Mouse (Mus musculus): ENCODE measurements around the gene Olfr433. TPM values are rescaled to one million over a fixed set of nuclear protein-coding genes. Genes with fewer than 3 reads are reported as not detected.
"Not testable (repeated sequence)": the region's sequence is repeated elsewhere in the genome, so short reads cannot be mapped to it uniquely, and the experiment has no call there.

Gene Olfr433
- polyA plus RNA-seq, 1 experiment: not detected

GRCm38 (mm10) chr1:174044431-174044830 lies 3.9 kb downstream of the Olfr433 start:
- 76% methylated on average over 2 of the region's 2 CpGs for WGBS
- no peak for DNase-seq
- H3K4me1 ChIP-seq (ENCODE audit: control insufficient read depth, insufficient read depth, low read length): no peaks in the 10 kb centered on the region
- no peak overlapping the region for H3K27ac ChIP-seq (ENCODE audit: insufficient read depth, low read length)
- TF ChIP-seq CTCF (IDR thresholded peaks at IDR 0.05; ENCODE audit: borderline replicate concordance, insufficient read depth, low read depth, low read length): no peak
- no peaks in the 10 kb centered on the region for H3K27me3 ChIP-seq (ENCODE audit: control insufficient read depth, insufficient read depth, low read length)
- no peak overlapping the region for H3K4me3 ChIP-seq (replicated peaks; ENCODE audit: insufficient read depth, low read depth, low read length)

DNA sequence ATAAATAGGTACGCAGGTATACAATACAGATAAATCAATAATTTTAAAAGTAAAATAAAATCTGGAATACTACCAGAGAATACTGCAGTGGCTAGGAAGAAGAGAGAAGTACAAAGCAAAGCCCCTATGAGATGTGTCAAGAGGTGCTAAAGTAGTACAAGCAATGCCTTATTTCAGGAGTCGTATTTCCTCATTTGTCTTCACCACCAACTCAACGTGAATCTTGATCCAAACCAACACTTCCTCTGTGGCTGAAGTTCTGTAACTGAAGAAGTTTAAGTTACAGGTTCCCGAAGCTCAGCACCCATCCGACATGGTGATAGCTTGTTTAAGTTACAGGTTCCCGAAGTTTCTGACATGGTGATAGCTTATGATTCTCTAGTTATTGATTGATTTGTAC lies 7.7 kb downstream of the Olfr433 start:
- 91% methylated on average over 6 of the region's 6 CpGs for WGBS

GRCm38 (mm10) chr1:174048893-174049292 lies 8.4 kb downstream of the Olfr433 start, which contains the start of gene Olfr432:
Gene Olfr432 (plus strand): TSS chr1:174049205.
- TF ChIP-seq POLR2A (IDR thresholded peaks at IDR 0.05; ENCODE audit: borderline replicate concordance, insufficient read depth, low read length) (no peak), CTCF (IDR thresholded peaks at IDR 0.05; ENCODE audit: borderline replicate concordance, insufficient read depth, low read depth, low read length) (no peak)
- 65% methylated on average over 2 of the region's 2 CpGs for WGBS
- no peak for DNase-seq
- H3K4me3 ChIP-seq (replicated peaks; ENCODE audit: insufficient read depth, low read depth, low read length): no peak within 1 kb of the TSS
- no peaks in the 10 kb centered on the region for H3K4me1 ChIP-seq (ENCODE audit: control insufficient read depth, insufficient read depth, low read length)
- H3K27me3 ChIP-seq (ENCODE audit: control insufficient read depth, insufficient read depth, low read length): no peaks in the 10 kb centered on the region
- H3K27ac ChIP-seq (ENCODE audit: insufficient read depth, low read length): no peak within 1 kb of the TSS

More for the DNA sequence above, 7.7 kb downstream of the Olfr433 start:
- not testable (repeated sequence) for H3K27ac ChIP-seq (ENCODE audit: insufficient read depth, low read length); H3K4me1 ChIP-seq (ENCODE audit: control insufficient read depth, insufficient read depth, low read length); H3K4me3 ChIP-seq (replicated peaks; ENCODE audit: insufficient read depth, low read depth, low read length); DNase-seq; H3K27me3 ChIP-seq (ENCODE audit: control insufficient read depth, insufficient read depth, low read length)

GRCm38 (mm10) chr1:174049357-174049756 lies 8.9 kb downstream of the Olfr433 start:
- 84% methylated on average over 4 of the region's 4 CpGs for WGBS
- H3K4me1 ChIP-seq (ENCODE audit: control insufficient read depth, insufficient read depth, low read length); DNase-seq; H3K27me3 ChIP-seq (ENCODE audit: control insufficient read depth, insufficient read depth, low read length); H3K27ac ChIP-seq (ENCODE audit: insufficient read depth, low read length); H3K4me3 ChIP-seq (replicated peaks; ENCODE audit: insufficient read depth, low read depth, low read length): not testable (repeated sequence)

DNA sequence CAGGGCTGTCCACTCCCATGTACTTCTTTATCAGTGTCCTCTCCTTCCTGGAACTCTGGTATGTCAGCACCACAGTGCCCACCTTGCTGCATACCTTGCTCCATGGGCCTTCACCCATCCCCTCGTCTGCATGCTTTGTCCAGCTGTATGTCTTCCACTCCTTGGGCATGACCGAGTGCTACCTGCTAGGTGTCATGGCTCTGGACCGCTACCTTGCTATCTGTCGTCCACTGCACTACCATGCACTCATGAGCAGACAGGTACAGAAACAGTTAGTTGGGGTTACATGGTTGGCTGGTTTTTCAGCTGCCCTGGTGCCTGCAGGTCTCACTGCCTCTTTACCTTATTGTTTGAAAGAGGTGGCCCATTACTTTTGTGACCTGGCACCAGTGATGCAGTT lies 10.0 kb downstream of the Olfr433 start:
- H3K4me3 ChIP-seq (replicated peaks; ENCODE audit: insufficient read depth, low read depth, low read length): no peak overlapping the region

GRCm38 (mm10) chr1:174051515-174051914 lies 11.0 kb downstream of the Olfr433 start:
- no peak for TF ChIP-seq POLR2A (IDR thresholded peaks at IDR 0.05; ENCODE audit: borderline replicate concordance, insufficient read depth, low read length)
- no peak for TF ChIP-seq CTCF (IDR thresholded peaks at IDR 0.05; ENCODE audit: borderline replicate concordance, insufficient read depth, low read depth, low read length)
- Histone ChIP-seq H3K4me3 (replicated peaks; ENCODE audit: insufficient read depth, low read depth, low read length) (no peak overlapping the region), H3K27ac (ENCODE audit: insufficient read depth, low read length) (no peak overlapping the region), H3K27me3 (ENCODE audit: control insufficient read depth, insufficient read depth, low read length) (no peaks in the 10 kb centered on the region), H3K4me1 (ENCODE audit: control insufficient read depth, insufficient read depth, low read length) (no peaks in the 10 kb centered on the region)
- DNase-seq: no peak
- 92% methylated on average over 4 of the region's 4 CpGs for WGBS

More for the DNA sequence above, 10.0 kb downstream of the Olfr433 start:
- DNase-seq: no peak
- no peak overlapping the region for H3K27ac ChIP-seq (ENCODE audit: insufficient read depth, low read length)
- no peaks in the 10 kb centered on the region for H3K4me1 ChIP-seq (ENCODE audit: control insufficient read depth, insufficient read depth, low read length)
- WGBS: 90% methylated on average over 4 of the region's 4 CpGs
- no peaks in the 10 kb centered on the region for H3K27me3 ChIP-seq (ENCODE audit: control insufficient read depth, insufficient read depth, low read length)
- TF ChIP-seq POLR2A (IDR thresholded peaks at IDR 0.05; ENCODE audit: borderline replicate concordance, insufficient read depth, low read length): no peak
- no peak for TF ChIP-seq CTCF (IDR thresholded peaks at IDR 0.05; ENCODE audit: borderline replicate concordance, insufficient read depth, low read depth, low read length)

DNA sequence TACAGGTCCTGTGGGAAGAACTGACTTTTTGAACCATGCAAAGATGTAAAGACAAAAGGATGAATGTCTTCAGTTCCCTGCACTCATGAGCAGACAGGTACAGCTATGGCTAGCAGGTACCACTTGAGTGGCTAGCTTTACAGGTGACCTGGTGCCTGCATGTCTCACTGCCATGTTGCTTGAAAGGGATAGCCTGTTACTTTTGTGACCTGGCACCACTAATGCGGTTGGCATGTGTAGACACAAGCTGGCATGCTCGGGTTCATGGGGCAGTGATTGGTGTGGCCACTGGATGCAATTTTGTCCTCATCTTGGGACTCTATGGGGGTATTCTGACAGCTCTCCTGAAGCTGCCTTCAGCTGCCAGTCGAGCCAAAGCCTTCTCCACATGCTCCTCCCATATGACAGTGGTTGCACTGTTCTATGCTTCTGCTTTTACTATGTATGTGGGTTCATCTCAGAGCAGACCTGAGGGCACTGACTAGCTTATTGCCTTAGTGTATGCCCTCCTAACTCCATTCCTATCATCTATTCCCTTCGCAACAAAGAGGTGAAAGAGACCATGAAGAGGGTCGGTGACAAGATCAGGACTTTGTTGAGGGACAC lies 11.5 kb downstream of the Olfr433 start:
- no peak for TF ChIP-seq CTCF (IDR thresholded peaks at IDR 0.05; ENCODE audit: borderline replicate concordance, insufficient read depth, low read depth, low read length)
- TF ChIP-seq POLR2A (IDR thresholded peaks at IDR 0.05; ENCODE audit: borderline replicate concordance, insufficient read depth, low read length): no peak
- Histone ChIP-seq H3K27me3 (ENCODE audit: control insufficient read depth, insufficient read depth, low read length) (no peaks in the 10 kb centered on the region), H3K4me3 (replicated peaks; ENCODE audit: insufficient read depth, low read depth, low read length) (no peak overlapping the region), H3K4me1 (ENCODE audit: control insufficient read depth, insufficient read depth, low read length) (no peaks in the 10 kb centered on the region), H3K27ac (ENCODE audit: insufficient read depth, low read length) (no peak overlapping the region)
- WGBS: 81% methylated on average over 5 of the region's 5 CpGs
- DNase-seq: no peak

DNA sequence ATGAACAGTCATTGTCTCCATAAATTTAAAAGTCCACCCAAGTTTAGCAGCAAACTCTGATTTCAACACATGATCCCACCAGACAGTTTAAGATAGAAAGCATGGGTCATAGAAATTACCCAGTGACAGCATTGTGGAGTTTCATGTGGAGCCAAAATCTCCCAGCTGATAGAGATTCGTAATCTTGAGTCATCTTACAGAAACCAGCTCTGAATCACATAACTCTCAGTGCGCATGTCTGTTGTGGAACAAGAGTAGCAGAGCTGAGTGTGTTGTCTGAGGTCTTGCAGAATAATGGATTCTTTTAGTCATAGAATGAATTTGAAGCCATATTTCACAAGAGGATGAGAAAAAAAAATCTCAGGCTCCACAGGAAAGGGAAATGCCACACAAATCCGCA lies 12.5 kb downstream of the Olfr433 start:
- Histone ChIP-seq H3K27me3 (ENCODE audit: control insufficient read depth, insufficient read depth, low read length) (no peaks in the 10 kb centered on the region), H3K27ac (ENCODE audit: insufficient read depth, low read length) (no peak overlapping the region), H3K4me1 (ENCODE audit: control insufficient read depth, insufficient read depth, low read length) (no peaks in the 10 kb centered on the region), H3K4me3 (replicated peaks; ENCODE audit: insufficient read depth, low read depth, low read length) (no peak overlapping the region)
- TF ChIP-seq CTCF (IDR thresholded peaks at IDR 0.05; ENCODE audit: borderline replicate concordance, insufficient read depth, low read depth, low read length): no peak
- TF ChIP-seq POLR2A (IDR thresholded peaks at IDR 0.05; ENCODE audit: borderline replicate concordance, insufficient read depth, low read length): no peak
- DNase-seq: no peak
- 82% methylated on average over 3 of the region's 3 CpGs for WGBS
